Mouse (Mus musculus): ENCODE measurements around the gene Ank2.

The Ank2 gene

DNA sequence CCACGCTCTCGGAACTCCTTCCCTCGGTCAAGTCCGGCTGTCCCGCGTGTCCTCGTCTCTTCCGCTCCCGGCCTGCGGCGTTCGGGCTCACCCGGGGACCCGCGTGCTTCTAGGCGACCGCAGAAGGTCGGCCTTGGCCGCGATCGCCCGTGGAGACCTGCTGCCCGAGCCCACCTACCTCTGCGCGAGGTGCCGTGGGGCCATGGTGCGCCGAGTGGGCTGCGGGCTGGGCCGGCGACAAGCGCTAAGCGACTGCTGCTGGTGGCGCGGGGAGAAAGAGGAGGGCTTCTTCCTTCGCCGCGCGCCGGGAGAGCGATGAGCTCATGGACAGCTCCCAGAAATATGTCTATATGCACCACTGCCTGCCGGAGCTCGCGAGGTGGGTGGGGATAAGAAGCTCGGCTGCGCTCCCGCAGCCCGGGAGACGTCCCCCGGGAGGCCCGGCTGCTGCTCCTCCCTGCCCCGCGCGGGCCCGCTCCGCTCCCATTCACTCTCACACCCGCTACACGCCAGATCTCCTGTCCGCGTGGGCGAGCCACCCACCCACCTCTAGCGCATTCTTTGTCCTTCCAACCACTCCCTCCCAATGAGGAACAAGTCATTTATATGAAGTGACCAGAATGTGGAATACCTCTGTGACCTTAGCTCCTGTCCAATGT, at the start of gene Ank2:
Gene Ank2, minus strand, starts transcription at position 609 of the 659 bp plus-strand sequence.
- DNase-seq (ENCODE audit: low spot score), result peak; percentile 14

GRCm38 (mm10) chr3:127547882-127548281, 48.7 kb upstream of the Ank2 start:
- no peak for DNase-seq (ENCODE audit: low spot score)

DNA sequence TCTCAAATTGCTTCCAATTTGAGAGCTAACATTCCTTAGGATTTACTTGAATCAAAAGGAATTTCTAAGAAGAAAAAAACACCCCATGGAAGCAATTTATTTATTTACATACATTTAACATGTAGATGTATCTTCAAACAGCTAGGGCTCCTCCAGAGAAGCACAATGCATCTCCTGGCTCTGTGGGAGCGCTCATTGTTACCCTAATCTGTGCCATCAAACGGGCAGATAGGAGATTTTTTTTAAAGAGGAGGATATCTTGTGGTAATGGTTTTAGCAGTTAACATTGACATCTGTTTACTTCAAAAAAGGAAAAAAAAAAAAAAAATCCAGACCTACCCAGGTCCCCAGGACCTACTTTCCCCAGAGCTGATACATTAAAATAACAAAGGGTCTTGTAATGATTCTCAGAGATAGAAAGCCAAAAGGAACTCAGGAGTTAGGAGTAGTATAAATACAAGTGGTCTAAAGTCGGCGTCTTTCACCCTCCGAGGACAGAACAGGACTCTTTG, 45.5 kb upstream of the Ank2 start:
- DNase-seq (ENCODE audit: low spot score), result no peak

DNA sequence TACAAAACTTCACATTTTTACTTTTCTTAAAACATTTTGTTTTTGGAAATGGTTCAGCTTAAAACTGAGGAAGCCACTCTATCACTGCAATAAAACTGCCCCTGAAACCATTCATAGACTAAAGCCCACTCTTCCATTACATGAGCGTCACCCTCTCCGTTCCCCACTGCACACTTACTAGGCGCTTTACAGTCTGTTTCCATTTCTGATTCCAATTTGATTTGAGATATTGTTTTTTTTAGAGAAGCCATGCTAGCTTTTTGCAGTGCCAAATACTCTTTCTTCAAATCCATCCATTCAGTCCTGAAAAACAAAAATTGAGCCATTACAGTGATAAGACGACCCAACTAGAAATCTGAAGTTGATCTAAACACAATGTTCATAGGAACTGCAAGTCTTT, 44.8 kb upstream of the Ank2 start:
- DNase-seq (ENCODE audit: low spot score), result no peak

DNA sequence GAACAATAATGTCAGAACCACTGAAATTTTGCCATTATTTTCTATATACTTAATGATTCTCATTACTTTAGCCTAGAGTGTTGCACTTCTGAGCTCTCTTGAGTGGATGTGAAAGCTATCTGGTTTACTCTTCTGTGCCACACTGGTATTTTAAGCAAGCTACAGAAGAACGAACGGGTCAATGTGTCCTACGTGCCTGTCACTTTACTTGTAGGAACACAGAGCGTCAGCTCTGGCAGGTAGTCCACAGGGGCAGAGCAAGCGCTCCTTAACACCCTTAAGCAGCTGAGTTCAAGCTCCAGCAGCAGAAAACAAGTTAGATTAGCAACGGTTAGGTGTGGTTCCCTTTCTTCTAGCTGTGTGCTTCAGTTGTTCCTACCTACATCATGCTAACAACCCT, 40.0 kb upstream of the Ank2 start:
- no peak for DNase-seq (ENCODE audit: low spot score)

GRCm38 (mm10) chr3:127530293-127530692, 31.1 kb upstream of the Ank2 start:
- DNase-seq (ENCODE audit: low spot score), result no peak

DNA sequence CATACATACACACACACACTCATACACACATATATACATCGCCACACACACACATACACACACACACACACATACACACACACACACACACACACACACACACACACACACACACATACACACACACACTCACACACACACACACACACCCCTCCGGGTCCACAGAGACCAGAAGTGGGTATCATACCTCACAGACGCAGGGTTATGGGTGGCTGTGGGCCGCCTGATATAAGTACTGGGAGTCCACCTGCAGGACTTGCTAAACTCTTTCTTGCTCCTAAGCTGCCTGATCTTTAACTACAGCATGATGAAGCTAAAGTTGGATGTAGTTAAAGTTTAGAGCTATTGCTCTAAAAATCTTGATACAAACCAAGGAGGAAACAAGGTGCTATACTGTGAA, 30.7 kb upstream of the Ank2 start:
- no peak for DNase-seq (ENCODE audit: low spot score)

- no peak for DNase-seq (ENCODE audit: low spot score)
These were observed 30.1 kb upstream of the Ank2 start for GRCm38 (mm10) chr3:127529210-127529609.

DNA sequence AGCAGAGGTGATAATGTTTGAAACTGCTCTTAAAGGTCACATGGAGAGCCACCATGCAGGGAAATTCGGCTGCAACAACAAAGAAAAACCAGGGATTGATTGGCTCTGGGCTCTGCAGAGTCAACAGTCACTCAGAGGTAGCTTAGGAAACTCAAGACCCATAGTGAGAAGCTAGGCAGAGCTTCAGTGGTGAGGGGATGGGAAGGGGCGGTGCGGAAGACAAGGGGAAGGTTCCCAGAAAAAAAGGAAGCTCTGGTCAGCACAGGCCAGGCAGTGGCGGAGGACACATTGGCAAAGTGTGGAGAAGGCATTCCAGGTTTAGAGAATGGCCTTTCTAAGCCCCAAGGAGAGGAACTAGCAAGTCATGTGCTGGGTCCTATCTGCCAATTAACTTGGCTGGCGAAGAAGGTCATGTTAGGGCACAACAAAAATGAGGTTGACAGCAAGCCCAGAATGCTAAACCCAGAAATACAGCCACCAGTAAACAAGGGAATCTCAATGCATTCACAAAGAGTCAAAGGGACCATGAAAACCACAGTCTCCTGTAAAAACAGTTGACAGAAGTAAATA, 28.4 kb upstream of the Ank2 start:
- no peak for DNase-seq (ENCODE audit: low spot score)

- no peak for DNase-seq (ENCODE audit: low spot score)
These were observed 26.2 kb upstream of the Ank2 start for GRCm38 (mm10) chr3:127525188-127525819.

DNA sequence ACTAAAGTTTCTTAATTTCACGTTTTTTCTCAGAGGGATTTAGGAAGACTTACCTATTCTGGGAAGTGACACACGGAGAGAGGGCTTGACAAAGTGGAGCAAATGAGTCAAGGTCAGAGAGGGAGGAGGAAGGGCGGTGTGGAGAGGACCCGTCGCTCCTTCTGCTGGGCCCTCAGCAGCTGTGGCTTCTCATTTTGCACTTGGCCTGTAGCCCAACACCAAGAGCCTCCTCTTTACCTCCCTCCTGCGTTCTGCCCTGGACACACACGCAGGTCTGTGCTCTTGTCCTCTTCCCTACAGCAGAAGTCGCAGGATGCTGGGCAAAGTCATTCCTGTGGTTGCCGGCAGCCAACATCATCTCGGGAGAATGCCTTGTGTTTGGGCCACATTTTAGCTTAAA, 22.0 kb upstream of the Ank2 start:
- no peak for DNase-seq (ENCODE audit: low spot score)

DNA sequence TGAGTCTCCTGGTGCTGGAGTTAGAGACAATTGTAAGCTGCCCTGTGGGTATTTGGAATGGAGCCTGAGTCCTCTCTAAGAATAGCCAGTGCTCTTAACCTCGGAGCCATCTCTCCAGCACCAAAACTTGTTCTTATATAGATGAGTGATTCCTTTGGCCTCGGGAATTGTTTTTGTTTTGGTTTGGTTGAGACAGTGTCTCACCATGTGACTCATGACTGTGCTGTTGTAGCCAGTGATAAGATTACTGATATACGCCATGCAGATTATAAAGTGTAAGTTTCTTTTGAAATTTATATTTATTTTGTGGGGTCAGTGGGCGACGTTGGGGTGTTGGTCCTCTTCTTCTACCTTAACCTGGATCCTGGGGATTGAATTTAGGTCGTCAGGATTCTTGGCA, 21.1 kb upstream of the Ank2 start:
- no peak for DNase-seq (ENCODE audit: low spot score)

DNA sequence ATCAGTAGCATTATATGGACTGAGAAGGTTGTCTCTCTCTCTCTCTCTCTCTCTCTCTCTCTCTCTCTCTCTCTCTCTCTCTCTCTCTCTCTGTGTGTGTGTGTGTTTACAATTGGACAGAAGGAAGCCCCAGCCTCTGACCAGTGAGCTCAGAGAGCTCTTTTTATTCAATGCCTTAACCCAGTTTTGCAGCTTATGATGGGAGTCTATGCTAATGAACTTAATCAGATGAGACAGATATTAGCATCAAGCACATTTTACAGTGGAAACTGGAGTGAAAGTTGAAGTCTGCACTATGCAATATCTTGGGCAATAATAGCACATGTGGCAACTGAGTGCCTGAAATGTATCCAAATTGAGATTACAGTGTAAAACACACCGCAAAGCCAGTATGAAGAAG, 16.1 kb upstream of the Ank2 start:
- DNase-seq (ENCODE audit: low spot score), result no peak

DNA sequence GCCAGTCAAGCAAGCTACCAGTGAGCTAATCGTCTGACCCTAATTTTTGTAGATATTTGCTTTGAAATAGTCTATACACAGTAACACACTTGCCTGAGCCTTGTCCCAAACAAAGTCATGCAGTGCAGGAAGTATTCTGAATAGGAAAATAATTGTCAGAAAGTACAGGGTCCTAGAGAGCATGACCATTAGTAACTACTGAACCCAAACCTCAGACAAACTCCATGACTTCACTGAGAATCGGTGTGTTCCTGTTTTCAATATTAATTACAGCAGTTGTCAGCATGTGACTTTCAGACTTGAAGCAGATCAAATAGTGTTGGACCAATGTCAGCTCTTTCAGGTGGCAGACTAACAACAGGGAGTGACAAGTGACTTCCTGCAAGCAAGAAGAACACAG, 14.5 kb upstream of the Ank2 start:
- no peak for DNase-seq (ENCODE audit: low spot score)

DNA sequence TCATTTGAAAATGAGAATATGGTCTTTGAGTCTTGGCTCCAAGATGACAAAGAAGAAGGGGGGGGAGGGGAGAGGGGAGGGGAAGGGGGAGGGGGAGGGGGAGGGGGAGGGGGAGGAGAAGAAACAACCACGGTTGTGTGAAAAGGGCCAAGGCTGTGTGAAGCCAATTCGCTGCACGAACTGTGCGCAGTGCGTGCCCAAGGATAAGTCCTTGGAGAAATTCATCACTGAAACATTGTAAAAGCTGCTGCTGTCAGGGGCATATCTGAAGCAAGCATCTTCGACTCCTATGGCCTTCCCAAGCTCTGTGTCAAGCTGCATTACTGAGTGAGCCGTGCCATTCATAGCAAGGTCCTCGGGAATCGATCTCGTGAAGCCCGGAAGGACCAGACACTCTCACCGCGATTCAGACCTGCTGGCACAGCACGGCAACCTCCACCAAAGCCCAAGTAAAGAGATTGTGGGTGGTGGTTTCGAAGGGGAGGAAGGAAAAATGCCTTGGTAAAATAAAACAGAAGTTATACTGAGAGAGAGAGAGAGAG, 13.7 kb upstream of the Ank2 start:
- no peak for DNase-seq (ENCODE audit: low spot score)

DNA sequence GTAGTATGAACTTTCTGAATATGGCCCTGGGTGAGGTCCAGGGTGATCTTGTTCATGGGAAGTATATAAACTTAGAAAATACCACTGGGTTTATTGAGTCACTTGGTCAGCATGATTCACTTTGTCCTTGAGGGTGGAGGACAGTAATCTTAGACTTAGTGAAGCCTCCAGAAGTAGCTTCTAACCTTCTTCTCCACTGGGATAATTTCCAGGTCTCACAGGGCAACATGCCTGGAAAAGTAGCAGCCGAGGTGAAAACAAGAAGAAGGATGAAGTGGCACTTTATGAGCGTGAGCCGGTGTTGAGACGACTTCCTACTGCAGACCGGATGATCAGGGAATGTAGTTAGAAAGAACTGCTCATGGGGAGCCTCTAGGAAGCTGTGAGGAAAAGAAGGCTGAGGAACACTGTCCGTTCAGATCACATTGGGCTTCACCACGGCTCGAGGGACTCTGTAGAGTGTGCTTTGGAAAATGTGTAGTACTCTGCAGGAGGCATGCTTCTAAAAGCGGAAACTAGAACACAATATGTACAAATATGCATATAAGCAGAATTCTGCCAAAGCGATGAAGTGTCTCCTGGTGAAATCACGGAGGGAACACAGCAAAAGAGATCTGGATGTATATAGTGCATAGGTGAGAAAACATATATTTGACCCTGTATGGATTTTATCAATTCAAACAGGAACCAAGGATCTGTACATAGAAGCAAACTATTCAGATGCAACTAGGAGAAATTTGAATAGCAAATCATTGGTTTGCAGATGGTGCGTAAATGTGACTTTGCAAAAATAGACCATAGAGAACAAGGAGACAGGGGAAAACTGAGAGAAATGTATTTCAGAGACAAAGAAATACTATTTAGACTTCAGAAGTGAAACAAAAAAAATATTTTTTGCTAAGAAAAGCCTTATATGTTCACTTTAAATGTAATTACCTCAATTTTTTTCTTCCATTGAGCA, 12.9 kb upstream of the Ank2 start:
- DNase-seq (ENCODE audit: low spot score), result no peak

DNA sequence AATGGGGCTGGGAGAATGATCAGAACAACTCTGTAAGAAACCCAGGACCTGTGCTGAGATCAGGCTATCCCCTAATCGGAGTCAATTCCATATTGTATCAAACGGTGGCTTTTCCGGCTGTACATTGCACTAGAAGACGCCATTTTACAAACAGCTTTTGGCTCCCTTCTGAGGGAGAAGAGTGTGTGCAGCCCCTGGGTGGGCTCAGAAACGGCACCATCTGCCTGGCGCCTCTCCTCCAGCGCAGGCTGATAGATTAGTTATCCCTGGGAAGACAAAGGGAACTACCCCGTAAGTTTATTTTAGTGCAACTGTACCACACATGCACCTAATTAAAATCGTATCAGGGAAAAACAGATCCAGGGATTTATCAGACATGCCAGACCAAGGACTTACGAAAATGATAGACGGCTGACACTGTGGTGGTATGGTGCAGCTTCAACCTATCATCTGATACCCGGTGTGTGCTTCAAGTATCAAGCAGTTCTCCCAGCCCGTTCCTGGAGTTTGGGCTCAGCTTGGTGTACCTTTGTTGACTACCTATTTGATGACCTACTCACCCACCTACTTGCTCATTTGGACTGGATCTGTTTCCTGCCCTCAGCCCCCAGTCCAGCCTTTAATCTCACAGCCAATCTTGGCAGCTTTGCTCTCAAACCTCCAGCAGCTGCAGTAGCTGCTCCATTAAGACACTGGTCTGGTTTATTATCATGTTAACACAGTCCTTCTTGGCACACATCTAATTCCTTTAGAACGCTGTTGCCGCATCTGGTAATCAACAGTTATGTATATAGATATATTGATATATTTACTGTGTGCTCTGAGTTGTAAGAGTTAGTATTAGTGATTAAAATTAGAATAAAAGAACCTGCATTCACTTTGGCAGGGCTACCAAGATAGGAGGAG, 9.0 kb upstream of the Ank2 start:
- DNase-seq (ENCODE audit: low spot score), result no peak

- no peak for DNase-seq (ENCODE audit: low spot score)
These were observed 881 bp downstream of the Ank2 start for GRCm38 (mm10) chr3:127498197-127498741.

GRCm38 (mm10) chr3:127492663-127493062, 6.5 kb downstream of the Ank2 start:
- DNase-seq (ENCODE audit: low spot score), result no peak

DNA sequence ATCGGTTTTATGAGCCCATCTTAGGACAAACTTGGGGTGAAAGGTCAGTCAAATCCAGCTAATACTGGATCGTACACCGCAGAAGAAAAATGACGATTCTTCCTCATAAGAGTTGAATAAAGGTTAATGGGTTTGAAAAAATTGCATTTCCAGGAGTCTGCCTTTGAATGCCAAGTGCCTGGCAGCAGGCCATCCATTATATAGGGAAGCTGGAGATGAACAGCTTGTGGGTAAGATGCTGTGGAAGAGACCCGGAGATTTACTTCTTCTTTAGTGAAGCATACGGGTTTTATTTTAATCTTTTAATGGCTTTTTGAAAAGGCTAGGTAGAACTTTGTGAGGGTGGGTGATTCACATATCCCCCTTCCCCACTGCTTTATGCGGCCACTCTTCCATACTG, 11.8 kb downstream of the Ank2 start:
- DNase-seq (ENCODE audit: low spot score), result no peak

- no peak for DNase-seq (ENCODE audit: low spot score)
These were observed 14.0 kb downstream of the Ank2 start for GRCm38 (mm10) chr3:127485174-127485573.
